Mouse (Mus musculus) retina, adult 2 months (tissue): ENCODE measurements at regions not wholly inside any gene's neighbourhood (a gene's known extent, or its start where the extent isn't known, plus 50 kb on each side); places are given as distances from the start of the nearest gene placed in this dataset.

Source experiments
- DNase-seq: peaks from one replicate; pipeline ENCODE4 v3.0.0-alpha.2; 2012; ENCODE audit warnings: low read depth, low spot score

GRCm38 (mm10) chrX:139392777-139393176, 59.3 kb downstream of the Trap1a start:
- DNase-seq, result no peak

- DNase-seq, result peak; percentile 8
These were observed 63.5 kb upstream of the D330045A20Rik start for GRCm38 (mm10) chrX:139416701-139417100.

GRCm38 (mm10) chrX:139419867-139420266, 60.3 kb upstream of the D330045A20Rik start:
- no peak for DNase-seq

GRCm38 (mm10) chrX:139424307-139424706, 55.9 kb upstream of the D330045A20Rik start:
- no peak for DNase-seq
